Mouse (Mus musculus) bone marrow, adult 2 months (tissue): Measurements from ENCODE around the gene Ppp1r12a. TPM values are rescaled to one million over a fixed set of nuclear protein-coding genes. Genes with fewer than 3 reads are reported as not detected.

Experiments used
- H3K27ac ChIP-seq: fragments of 200-500 bp; 2 replicates; pipeline ENCODE4 v1.5.1; 2012; ENCODE audit warnings: low read depth, mild to moderate bottlenecking, control low read depth, inconsistent platforms, low read length; ENCODE audit not compliant: control insufficient read depth, poor library complexity, insufficient read depth
- H3K4me1 ChIP-seq: fragments of 200-500 bp; 2 replicates; pipeline ENCODE4 v1.6.1; 2011; ENCODE audit warnings: low read length; ENCODE audit not compliant: control insufficient read depth, insufficient read depth
- H3K4me3 ChIP-seq: fragments of 200-500 bp; replicated peaks from 2 replicates; pipeline ENCODE3; 2011; ENCODE audit warnings: mild to moderate bottlenecking, low read depth, low read length, control low read depth; ENCODE audit not compliant: control insufficient read depth
- CTCF ChIP-seq: fragments of 200-500 bp; IDR thresholded peaks from 2 replicates; pipeline ENCODE4 v1.5.1; 2011; ENCODE audit warnings: low read length, control low read depth; ENCODE audit not compliant: control insufficient read depth, insufficient read depth
- POLR2A ChIP-seq: fragments of 200-500 bp; IDR thresholded peaks from 2 replicates; pipeline ENCODE4 v1.6.1; 2011; ENCODE audit warnings: low read depth, mild to moderate bottlenecking, control low read depth, low read length, borderline replicate concordance; ENCODE audit not compliant: control insufficient read depth
- WGBS: fragments of 180-500 bp; shearing (Covaris S2); methylation state at CpG from one replicate; pipeline ENCODE4 v1.1.7; 2018; 5-methylcytosine and 5-hydroxymethylcytosine counted together
- polyA plus RNA-seq: library from polyadenylated mRNA; stranded (reverse); fragments of >200 nt; gene quantifications from 2 replicates; pipeline ENCODE4 v1.2.4, GENCODE M21; 2011; ENCODE audit warnings: low replicate concordance; ENCODE audit not compliant: missing spikeins, insufficient read depth, insufficient read length

The Ppp1r12a gene
- polyA plus RNA-seq, 1 experiment = 68.6 TPM

DNA sequence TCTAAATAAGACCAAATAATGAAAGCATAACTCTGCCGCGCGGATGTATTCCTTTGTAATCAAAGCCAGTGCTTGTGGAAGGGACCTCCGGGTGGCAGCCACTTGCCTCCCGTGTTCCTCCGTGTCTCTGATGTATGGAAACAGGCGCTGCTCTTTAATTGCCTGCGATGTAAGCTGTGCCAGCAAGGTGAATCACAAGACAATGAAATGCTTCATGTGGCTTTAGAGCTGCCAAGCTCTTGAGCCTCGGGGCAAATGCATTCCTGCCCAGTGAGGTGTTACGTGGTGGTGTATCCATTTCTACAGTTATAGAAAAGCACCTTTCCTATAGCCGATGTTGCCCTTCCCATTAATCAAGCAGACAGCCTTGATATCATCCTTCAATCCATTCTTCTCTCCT, 145.8 kb downstream of the Ppp1r12a start:
- 88% methylated on average over 11 of the region's 11 CpGs for WGBS
- TF ChIP-seq POLR2A (no peak), CTCF (no peak)
- no peak overlapping the region for H3K27ac ChIP-seq
- no peaks in the 10 kb centered on the region for H3K4me1 ChIP-seq
- no peak overlapping the region for H3K4me3 ChIP-seq

DNA sequence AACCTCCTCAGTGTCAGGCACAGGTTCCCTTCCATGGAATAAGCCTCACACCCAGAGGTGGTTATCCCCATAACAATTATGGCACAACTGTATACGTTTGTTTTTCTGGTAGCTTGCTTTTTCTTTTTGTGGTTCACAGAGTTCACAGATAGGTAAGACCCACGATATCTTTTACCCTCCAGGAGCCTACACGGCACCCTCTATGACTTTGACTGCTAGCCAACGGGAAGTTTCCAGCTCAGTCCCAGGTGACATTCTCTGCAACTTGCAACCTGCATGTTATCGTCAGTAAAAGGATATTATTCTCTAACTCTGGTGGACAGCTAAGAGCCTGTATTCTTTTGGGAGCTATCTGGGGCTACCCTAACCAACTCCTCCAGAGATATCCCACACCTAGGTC, 148.2 kb downstream of the Ppp1r12a start:
- H3K4me1 ChIP-seq = no peaks in the 10 kb centered on the region
- TF ChIP-seq CTCF (no peak), POLR2A (no peak)
- 80% methylated on average over 5 of the region's 5 CpGs for WGBS

DNA sequence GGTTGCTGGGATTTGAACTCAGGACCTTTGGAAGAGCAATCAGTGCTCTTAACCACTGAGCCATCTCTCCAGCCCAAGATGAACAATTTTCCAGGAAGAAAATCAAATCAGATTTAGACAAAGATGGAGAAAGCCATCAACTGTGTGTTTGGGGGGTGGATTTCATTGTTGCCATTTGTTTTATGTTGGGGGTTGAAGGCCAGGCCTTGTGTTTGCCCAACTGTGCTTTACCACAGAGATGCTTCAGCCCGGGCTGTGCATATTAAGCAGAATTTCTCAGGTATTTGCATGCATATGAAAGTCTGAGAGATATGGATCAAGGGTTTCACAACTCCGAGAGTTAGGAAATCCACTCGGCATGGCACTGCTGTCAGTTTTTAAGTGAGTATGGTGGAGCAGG, 149.4 kb downstream of the Ppp1r12a start:
- H3K4me1 ChIP-seq = no peaks in the 10 kb centered on the region
- no peak overlapping the region for H3K4me3 ChIP-seq
- no peak for TF ChIP-seq POLR2A
- no peak for TF ChIP-seq CTCF
- WGBS = 73% methylated on average over 3 of the region's 3 CpGs
- H3K27ac ChIP-seq = no peak overlapping the region

More for the DNA sequence above, 148.2 kb downstream of the Ppp1r12a start:
- no peak overlapping the region for H3K27ac ChIP-seq
- no peak overlapping the region for H3K4me3 ChIP-seq

DNA sequence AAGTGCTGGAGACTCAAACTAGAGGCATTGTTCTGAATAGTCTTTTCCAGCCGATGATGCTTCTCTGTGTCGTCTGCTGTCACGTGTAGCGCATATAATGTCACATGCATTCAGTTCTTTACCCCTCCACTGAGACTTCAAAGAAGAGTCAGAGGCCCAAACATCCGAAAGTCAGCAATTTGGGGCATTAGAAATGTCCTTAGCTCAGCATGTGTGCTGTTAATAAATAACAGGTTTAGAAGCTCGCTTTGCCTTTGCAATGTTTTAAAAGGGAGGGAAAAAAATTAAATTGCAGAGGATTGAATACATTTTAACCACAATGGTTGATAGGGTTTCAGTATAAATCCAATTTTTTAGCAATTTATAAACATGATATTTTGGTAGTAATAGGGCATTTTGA, 151.9 kb downstream of the Ppp1r12a start:
- WGBS = 82% methylated on average over 6 of the region's 6 CpGs
- TF ChIP-seq POLR2A (no peak), CTCF (no peak)
- H3K4me3 ChIP-seq = no peak overlapping the region

DNA sequence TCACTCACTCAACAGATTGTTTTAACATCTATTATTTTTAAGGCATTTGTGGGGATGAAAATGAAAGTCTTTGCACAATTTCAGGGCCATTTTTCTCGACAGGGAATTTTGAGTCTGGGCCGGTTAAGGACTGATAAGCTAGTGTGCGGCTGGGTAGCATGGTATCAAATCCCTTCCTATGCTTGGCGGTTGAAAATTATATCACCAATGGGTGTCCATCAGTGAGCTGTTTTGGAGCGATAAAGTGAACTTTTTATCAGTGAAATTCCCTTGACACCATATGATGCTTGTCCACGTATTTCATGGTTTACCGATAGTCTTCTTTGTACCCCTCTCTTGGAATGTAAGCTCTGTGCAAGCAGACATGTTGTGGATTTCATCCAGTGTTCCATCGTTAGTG, 152.4 kb downstream of the Ppp1r12a start:
- Histone ChIP-seq H3K4me1 (no peaks in the 10 kb centered on the region), H3K27ac (no peak overlapping the region), H3K4me3 (no peak overlapping the region)
- TF ChIP-seq POLR2A = no peak
- TF ChIP-seq CTCF = no peak
- 84% methylated on average over 8 of the region's 8 CpGs for WGBS

More for the DNA sequence above, 151.9 kb downstream of the Ppp1r12a start:
- H3K4me1 ChIP-seq = no peaks in the 10 kb centered on the region
- H3K27ac ChIP-seq = no peak overlapping the region

DNA sequence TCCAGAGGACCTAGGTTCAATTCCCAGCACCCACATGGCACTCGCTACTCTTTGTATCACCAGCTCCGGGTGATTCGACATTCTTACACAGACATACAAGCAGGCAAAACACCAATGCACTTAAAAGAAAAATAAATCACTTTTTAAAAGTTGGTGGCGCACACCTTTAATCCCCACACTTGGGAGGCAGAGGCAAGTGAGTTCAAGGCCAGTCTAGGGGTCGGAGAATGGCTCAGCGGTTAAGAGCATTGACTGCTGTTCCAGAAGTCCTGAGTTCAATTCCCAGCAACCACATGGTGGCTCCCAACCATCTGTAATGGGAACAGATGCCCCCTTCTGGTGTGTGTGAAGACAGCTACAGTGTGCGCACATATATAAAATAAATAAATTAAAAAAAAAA, 153.2 kb downstream of the Ppp1r12a start:
- no peak overlapping the region for H3K27ac ChIP-seq
- 87% methylated on average over 7 of the region's 7 CpGs for WGBS
- TF ChIP-seq POLR2A (no peak), CTCF (no peak)
- H3K4me1 ChIP-seq = no peaks in the 10 kb centered on the region
- H3K4me3 ChIP-seq = no peak overlapping the region

DNA sequence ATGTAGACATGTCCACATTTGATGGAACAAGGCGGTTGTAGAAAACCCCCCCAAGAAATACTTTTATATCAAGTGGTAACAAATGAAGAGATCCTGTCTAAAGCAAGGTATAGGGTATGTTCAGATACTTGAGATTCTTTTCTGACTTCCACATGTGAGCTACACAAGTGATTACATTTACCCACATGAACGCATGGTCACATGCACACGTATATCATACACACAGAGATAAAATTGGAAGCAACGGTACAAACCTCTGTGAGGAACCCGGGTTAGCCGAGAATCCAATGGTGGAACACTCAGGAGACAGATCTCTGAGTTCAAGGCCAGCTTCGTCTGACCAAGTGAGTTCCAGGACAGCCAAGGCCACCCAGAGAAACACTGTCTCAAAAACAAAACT, 166.4 kb downstream of the Ppp1r12a start:
- TF ChIP-seq POLR2A = no peak
- TF ChIP-seq CTCF = no peak

DNA sequence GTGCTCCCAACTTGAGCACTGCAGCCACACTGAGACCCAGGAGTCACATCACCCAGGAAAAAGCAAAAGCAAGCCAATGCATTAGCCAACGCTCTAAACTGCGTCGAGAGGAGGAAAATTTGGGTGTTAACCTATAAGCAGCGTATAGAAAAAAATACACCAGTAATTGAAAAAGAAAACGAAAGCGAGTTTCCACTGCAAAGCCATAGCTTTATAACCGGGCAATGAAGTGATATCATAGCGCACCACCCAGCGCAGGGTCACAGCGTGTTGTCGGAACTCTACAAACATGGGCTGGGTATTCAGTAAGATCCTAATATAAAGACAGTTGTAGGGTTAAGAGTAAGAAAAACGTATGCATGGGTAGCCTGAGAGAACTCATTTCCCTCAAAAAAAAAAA, 167.0 kb downstream of the Ppp1r12a start:
- WGBS = 81% methylated on average over 12 of the region's 12 CpGs
- no peak overlapping the region for H3K4me3 ChIP-seq
- TF ChIP-seq CTCF (no peak), POLR2A (no peak)
- no peaks in the 10 kb centered on the region for H3K4me1 ChIP-seq
- H3K27ac ChIP-seq = no peak overlapping the region

More for the DNA sequence above, 166.4 kb downstream of the Ppp1r12a start:
- Histone ChIP-seq H3K4me3 (no peak overlapping the region), H3K4me1 (no peaks in the 10 kb centered on the region), H3K27ac (no peak overlapping the region)
- WGBS = 79% methylated on average over 7 of the region's 7 CpGs

DNA sequence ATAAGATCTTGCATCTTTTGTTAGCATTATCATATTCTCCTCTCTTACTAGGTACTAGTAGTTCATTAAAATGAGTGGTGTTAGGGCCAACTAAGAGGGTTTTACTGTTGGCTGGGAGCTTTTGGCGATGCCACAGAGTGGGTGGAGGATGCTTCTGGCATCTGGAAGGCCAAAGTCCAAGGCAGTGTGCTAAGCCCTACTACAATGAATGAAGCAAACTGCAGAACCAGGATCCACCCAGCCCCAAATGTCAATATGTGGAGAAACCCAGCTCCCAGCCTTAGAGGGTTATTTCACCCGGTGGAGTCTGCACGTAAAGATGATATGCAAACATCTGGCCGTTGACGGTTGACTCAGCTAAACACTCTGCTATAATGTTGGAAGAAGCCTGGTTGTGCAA, 167.8 kb downstream of the Ppp1r12a start:
- no peaks in the 10 kb centered on the region for H3K4me1 ChIP-seq
- H3K27ac ChIP-seq = no peak overlapping the region
- H3K4me3 ChIP-seq = no peak overlapping the region
- TF ChIP-seq CTCF = no peak
- no peak for TF ChIP-seq POLR2A
- 84% methylated on average over 5 of the region's 5 CpGs for WGBS

DNA sequence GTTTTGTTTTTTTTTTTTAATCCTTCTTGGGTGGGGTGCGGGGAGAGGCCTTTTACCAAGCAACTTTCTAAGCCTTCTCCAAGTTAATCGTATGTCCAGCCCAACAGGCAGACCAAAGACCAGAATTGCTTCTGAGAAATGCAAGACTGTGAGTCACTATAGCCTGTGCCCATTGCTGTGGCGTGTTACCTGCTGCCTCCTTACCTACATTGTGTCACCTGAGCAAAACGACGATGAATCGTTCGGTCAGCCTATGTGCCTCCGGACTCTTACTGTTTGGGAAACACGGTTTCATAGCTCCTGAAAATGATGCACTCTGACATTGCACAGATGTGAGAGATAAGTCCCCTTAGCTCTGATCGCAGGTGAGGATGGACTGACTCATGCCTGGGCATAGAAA, 169.0 kb downstream of the Ppp1r12a start:
- 21% methylated on average over 10 of the region's 10 CpGs for WGBS
- H3K4me3 ChIP-seq = no peak overlapping the region
- H3K27ac ChIP-seq = no peak overlapping the region
- TF ChIP-seq CTCF (no peak), POLR2A (no peak)
- no peaks in the 10 kb centered on the region for H3K4me1 ChIP-seq
